Mouse (Mus musculus): ENCODE results near the gene Ankrd2. TPM values are rescaled to one million over a fixed set of nuclear protein-coding genes. Genes with fewer than 3 reads are reported as not detected.

Gene Ankrd2
- polyA plus RNA-seq, 1 experiment from 2014 or later = not detected

GRCm38 (mm10) chr19:42036357-42036756 is 557 bp downstream of the Ankrd2 start:
- Histone ChIP-seq H3K27ac (replicated peaks) (no peak overlapping the region), H3K4me1 (peaks cover 24% of the 10 kb centered on the region), H3K27me3 (replicated peaks) (peaks cover 24% of the 10 kb centered on the region), H3K9ac (no peak overlapping the region), H3K36me3 (peaks cover 27% of the 10 kb centered on the region), H3K9me3 (no peaks in the 10 kb centered on the region), H3K4me2 (no peak overlapping the region), H3K4me3 (no peak overlapping the region)
- 68% methylated on average over 3 of the region's 3 CpGs for WGBS
- no peak for ATAC-seq (ENCODE audit: extremely low read depth, insufficient number of reproducible peaks, low FRiP score, low TSS enrichment)

DNA sequence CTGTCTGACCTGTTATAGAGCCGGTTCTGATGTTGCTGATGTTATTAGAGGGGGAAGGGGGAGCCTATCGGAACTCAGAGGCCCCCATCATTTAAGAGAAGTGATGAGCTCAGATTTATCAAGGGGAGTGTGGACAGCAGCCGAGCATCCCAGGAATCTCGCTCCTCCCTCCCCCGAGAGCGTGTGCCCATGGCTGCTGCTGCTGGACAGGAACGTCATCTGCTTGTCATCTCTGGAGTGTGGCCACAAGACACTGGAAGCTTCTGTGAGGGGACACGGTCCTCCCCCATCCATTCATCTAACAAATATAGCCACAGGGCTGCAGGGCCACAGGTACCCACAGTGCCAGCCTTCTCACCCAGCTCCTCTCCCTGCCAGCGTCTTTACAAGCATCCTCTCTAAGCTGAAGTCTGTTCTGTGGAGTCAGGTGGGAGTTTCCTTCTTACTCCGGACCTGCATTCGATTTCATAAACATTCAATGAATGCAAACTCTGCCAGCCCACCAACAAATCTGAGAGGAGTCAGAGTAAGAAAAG is 1.4 kb downstream of the Ankrd2 start:
- Histone ChIP-seq H3K4me3 (no peak overlapping the region), H3K27ac (replicated peaks) (no peak overlapping the region), H3K9ac (no peak overlapping the region), H3K36me3 (peaks cover 22% of the 10 kb centered on the region), H3K4me1 (peaks cover 26% of the 10 kb centered on the region), H3K4me2 (no peak overlapping the region), H3K27me3 (replicated peaks) (peaks cover 24% of the 10 kb centered on the region), H3K9me3 (no peaks in the 10 kb centered on the region)
- ATAC-seq (ENCODE audit: extremely low read depth, insufficient number of reproducible peaks, low FRiP score, low TSS enrichment) = no peak
- WGBS = 37% methylated on average over 11 of the region's 11 CpGs

DNA sequence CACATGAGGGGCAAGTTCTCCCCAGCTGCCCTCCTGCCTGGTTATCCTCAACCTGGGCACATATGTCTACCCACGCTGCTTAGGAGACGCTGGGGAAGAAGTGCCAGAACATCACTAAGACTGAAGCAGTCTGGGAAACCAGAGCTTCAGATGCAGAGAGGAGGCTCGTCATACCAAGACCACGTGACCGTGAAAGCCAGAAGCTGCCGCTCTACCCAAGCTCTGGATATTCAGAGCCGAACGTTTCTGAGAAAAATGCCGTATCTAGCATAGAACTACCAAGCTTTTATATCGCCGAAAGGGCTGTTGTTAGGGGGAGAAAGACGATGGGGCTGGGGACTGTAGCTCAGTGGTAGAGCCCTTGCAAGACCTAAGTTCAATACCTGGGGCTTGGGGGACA is 2.5 kb downstream of the Ankrd2 start:
- WGBS = 85% methylated on average over 12 of the region's 12 CpGs
- Histone ChIP-seq H3K27me3 (replicated peaks) (peaks cover 24% of the 10 kb centered on the region), H3K9ac (no peak overlapping the region), H3K4me1 (peaks cover 26% of the 10 kb centered on the region), H3K27ac (replicated peaks) (no peak overlapping the region), H3K36me3 (peaks cover 14% of the 10 kb centered on the region), H3K4me2 (no peak overlapping the region), H3K4me3 (no peak overlapping the region), H3K9me3 (no peaks in the 10 kb centered on the region)
- ATAC-seq (ENCODE audit: extremely low read depth, insufficient number of reproducible peaks, low FRiP score, low TSS enrichment) = no peak

GRCm38 (mm10) chr19:42043988-42044387 is 8.2 kb downstream of the Ankrd2 start:
- Histone ChIP-seq H3K27ac (replicated peaks) (no peak overlapping the region), H3K27me3 (replicated peaks) (peaks cover 20% of the 10 kb centered on the region), H3K4me2 (no peak overlapping the region), H3K4me3 (no peak overlapping the region), H3K4me1 (peaks cover 9% of the 10 kb centered on the region), H3K9me3 (no peaks in the 10 kb centered on the region), H3K36me3 (no peaks in the 10 kb centered on the region), H3K9ac (no peak overlapping the region)
- whole genome bisulfite sequencing = 93% methylated on average over 6 of the region's 6 CpGs
- ATAC-seq (ENCODE audit: extremely low read depth, insufficient number of reproducible peaks, low FRiP score, low TSS enrichment) = no peak

GRCm38 (mm10) chr19:42045269-42046102 is 9.7 kb downstream of the Ankrd2 start, which contains the start of gene Hoga1:
Gene Hoga1, plus strand, starts transcription at chr19:42045610.
- peak; percentile 70; the same call in 1 of the 2 replicates for ATAC-seq (ENCODE audit: extremely low read depth, insufficient number of reproducible peaks, low FRiP score, low TSS enrichment)
- WGBS = 23% methylated on average over 23 of the region's 23 CpGs

GRCm38 (mm10) chr19:42050251-42050650 is 14.5 kb downstream of the Ankrd2 start:
- 69% methylated on average over 1 of the region's 1 CpGs for WGBS
- H3K4me1 ChIP-seq = peaks cover 7% of the 10 kb centered on the region

More at GRCm38 (mm10) chr19:42045269-42046102, 9.7 kb downstream of the Ankrd2 start, which contains the start of gene Hoga1:
- Histone ChIP-seq H3K4me2 (peak within 1 kb of the TSS; percentile 65), H3K27me3 (replicated peaks) (peaks cover 5% of the 10 kb centered on the region), H3K36me3 (no peaks in the 10 kb centered on the region), H3K4me1 (peaks cover 9% of the 10 kb centered on the region), H3K9me3 (no peaks in the 10 kb centered on the region), H3K9ac (peak within 1 kb of the TSS; percentile 66), H3K4me3 (peak within 1 kb of the TSS; percentile 48), H3K27ac (replicated peaks) (no peak within 1 kb of the TSS)

GRCm38 (mm10) chr19:42051351-42051750 is 15.6 kb downstream of the Ankrd2 start:
- H3K4me2 ChIP-seq = no peak overlapping the region
- H3K27ac ChIP-seq (replicated peaks) = no peak overlapping the region
- H3K9me3 ChIP-seq = no peaks in the 10 kb centered on the region
- no peak for ATAC-seq (ENCODE audit: extremely low read depth, insufficient number of reproducible peaks, low FRiP score, low TSS enrichment)
- H3K9ac ChIP-seq = no peak overlapping the region
- no peaks in the 10 kb centered on the region for H3K36me3 ChIP-seq
- H3K27me3 ChIP-seq (replicated peaks) = no peaks in the 10 kb centered on the region
- H3K4me3 ChIP-seq = no peak overlapping the region
- H3K4me1 ChIP-seq = no peaks in the 10 kb centered on the region
- WGBS = 78% methylated on average over 3 of the region's 3 CpGs

More at GRCm38 (mm10) chr19:42050251-42050650, 14.5 kb downstream of the Ankrd2 start:
- H3K9me3 ChIP-seq = no peaks in the 10 kb centered on the region
- H3K36me3 ChIP-seq = no peaks in the 10 kb centered on the region
- H3K4me3 ChIP-seq = no peak overlapping the region
- no peak for ATAC-seq (ENCODE audit: extremely low read depth, insufficient number of reproducible peaks, low FRiP score, low TSS enrichment)
- no peaks in the 10 kb centered on the region for H3K27me3 ChIP-seq (replicated peaks)
- no peak overlapping the region for H3K27ac ChIP-seq (replicated peaks)
- H3K9ac ChIP-seq = no peak overlapping the region
- H3K4me2 ChIP-seq = no peak overlapping the region

GRCm38 (mm10) chr19:42051948-42052347 is 16.1 kb downstream of the Ankrd2 start, which contains the start of gene 4933411K16Rik:
Gene 4933411K16Rik, plus strand, starts transcription at chr19:42052248.
- WGBS = 66% methylated on average over 4 of the region's 4 CpGs
- H3K36me3 ChIP-seq = no peaks in the 10 kb centered on the region
- no peaks in the 10 kb centered on the region for H3K4me1 ChIP-seq
- no peaks in the 10 kb centered on the region for H3K27me3 ChIP-seq (replicated peaks)
- H3K4me2 ChIP-seq = no peak within 1 kb of the TSS
- no peaks in the 10 kb centered on the region for H3K9me3 ChIP-seq
- no peak for ATAC-seq (ENCODE audit: extremely low read depth, insufficient number of reproducible peaks, low FRiP score, low TSS enrichment)
- H3K27ac ChIP-seq (replicated peaks) = no peak within 1 kb of the TSS
- H3K4me3 ChIP-seq = no peak within 1 kb of the TSS
- H3K9ac ChIP-seq = no peak within 1 kb of the TSS

DNA sequence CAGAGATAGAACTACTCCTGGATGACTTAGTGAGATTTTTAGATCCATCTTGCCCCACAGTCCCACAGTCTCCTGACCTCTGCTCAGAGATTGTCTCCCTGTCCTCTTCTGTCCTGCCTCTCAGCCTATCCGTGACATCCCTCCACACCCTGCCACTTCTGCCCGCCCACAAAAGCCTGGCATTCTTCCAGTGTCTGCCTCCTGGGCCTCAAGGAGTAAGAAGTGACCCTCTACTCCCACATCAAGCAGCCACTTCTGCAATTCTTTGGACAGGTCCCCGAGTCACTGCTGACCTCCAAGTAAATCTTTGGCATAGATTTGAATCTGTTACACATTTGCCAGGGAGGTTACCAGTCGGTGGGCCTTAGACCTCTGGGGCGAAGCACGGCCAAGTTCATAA is 18.5 kb downstream of the Ankrd2 start:
- no peak overlapping the region for H3K27ac ChIP-seq (replicated peaks)
- WGBS = 58% methylated on average over 6 of the region's 6 CpGs
- H3K4me1 ChIP-seq = no peaks in the 10 kb centered on the region
- H3K36me3 ChIP-seq = no peaks in the 10 kb centered on the region
- H3K9me3 ChIP-seq = no peaks in the 10 kb centered on the region
- no peaks in the 10 kb centered on the region for H3K27me3 ChIP-seq (replicated peaks)
- no peak overlapping the region for H3K4me2 ChIP-seq
- no peak overlapping the region for H3K4me3 ChIP-seq
- no peak overlapping the region for H3K9ac ChIP-seq
- ATAC-seq (ENCODE audit: extremely low read depth, insufficient number of reproducible peaks, low FRiP score, low TSS enrichment) = no peak

GRCm38 (mm10) chr19:42055881-42056280 is 20.1 kb downstream of the Ankrd2 start:
- Histone ChIP-seq H3K4me3 (no peak overlapping the region), H3K4me2 (no peak overlapping the region), H3K36me3 (no peaks in the 10 kb centered on the region), H3K9me3 (no peaks in the 10 kb centered on the region), H3K27ac (replicated peaks) (no peak overlapping the region), H3K27me3 (replicated peaks) (no peaks in the 10 kb centered on the region), H3K4me1 (no peaks in the 10 kb centered on the region), H3K9ac (no peak overlapping the region)
- no peak for ATAC-seq (ENCODE audit: extremely low read depth, insufficient number of reproducible peaks, low FRiP score, low TSS enrichment)
- WGBS = 72% methylated on average over 2 of the region's 2 CpGs

DNA sequence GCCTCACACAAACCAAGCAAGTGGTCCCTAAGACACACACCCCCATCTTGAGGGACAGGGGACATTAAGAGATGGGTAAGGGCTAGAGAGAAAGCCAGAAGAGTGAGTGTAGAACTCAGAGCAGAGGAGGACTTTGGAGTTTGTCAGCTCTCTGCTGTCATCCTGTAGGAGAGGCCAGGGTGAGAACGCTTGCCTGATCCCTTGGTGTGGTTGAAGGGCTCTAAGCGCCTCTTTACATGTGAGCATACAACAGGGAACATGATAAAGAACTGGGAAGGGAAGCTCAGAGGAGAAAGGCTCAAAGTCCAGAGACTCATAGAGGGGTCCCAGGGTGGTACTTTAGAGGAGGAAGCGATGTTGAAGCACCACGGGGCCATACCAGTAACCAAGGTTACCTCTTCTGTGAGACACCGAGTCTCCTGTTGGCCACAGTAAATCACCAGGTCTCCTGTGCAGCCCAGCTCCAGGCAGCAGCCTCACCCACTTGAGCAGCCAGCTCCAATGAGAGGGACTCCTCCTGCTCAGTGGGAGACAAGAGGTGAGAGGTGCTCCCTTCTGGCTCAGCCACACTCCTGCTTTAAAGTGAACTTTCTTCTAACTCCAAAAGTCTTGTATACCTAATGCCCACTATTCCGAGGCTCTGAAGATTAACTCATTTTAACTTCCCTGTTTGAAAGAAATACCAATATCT is 21.1 kb downstream of the Ankrd2 start:
- no peaks in the 10 kb centered on the region for H3K27me3 ChIP-seq (replicated peaks)
- ATAC-seq (ENCODE audit: extremely low read depth, insufficient number of reproducible peaks, low FRiP score, low TSS enrichment) = no peak
- no peak overlapping the region for H3K9ac ChIP-seq
- H3K27ac ChIP-seq (replicated peaks) = no peak overlapping the region
- H3K9me3 ChIP-seq = no peaks in the 10 kb centered on the region
- no peak overlapping the region for H3K4me2 ChIP-seq
- H3K4me1 ChIP-seq = no peaks in the 10 kb centered on the region
- no peak overlapping the region for H3K4me3 ChIP-seq
- 71% methylated on average over 6 of the region's 6 CpGs for WGBS
- H3K36me3 ChIP-seq = no peaks in the 10 kb centered on the region
